In the genomic region with DNA sequence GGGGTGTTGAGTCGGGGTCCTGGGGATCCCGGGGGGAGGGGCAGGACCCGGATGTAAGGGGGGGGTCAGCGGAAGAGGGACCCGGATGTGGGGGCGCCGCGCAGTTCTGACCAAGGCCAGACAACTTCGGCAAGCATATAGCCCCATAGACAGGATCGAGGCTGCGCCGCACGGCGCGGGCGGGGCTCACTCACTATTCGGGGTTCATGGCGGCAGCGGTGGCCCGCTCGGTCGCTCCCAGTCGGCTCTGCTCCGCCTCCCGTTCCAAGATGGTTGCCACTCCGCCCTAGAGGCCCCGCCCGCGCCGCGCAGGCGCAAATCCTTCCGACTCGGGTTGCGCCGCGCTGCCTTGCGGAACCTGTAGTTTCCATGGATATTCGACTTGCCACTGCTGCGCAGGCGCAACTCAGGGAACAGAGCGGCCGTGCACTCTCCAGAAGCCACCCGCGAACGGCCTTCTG, we compare ENCODE assay signal across 8 mouse cellular contexts. TPM values are rescaled to one million over a fixed set of nuclear protein-coding genes. Genes with fewer than 3 reads are reported as not detected.
DNase-seq lines count a peak whose midpoint lies in the region; ATAC-seq and TF ChIP-seq lines count a peak whose summit lies in the region.

A gene (minus strand): TSS at position 342 of the 461 bp plus-strand sequence.

- TF ChIP-seq EP300 in heart, adult 2 months (IDR thresholded peaks at IDR 0.05; ENCODE audit: insufficient read depth, low read depth, low read length) = no peak

- WGBS in embryonic facial prominence, embryonic 14.5 days = under 1% methylated on average over 16 of the region's 46 CpGs
- WGBS in heart, adult 2 months = under 1% methylated on average over 46 of the region's 46 CpGs
- WGBS in limb, embryonic 13.5 days = under 1% methylated on average over 46 of the region's 46 CpGs
- under 1% methylated on average over 36 of the region's 46 CpGs for WGBS in midbrain, embryonic 16.5 days

- peak; percentile 99 for DNase-seq in 3T3-L1 (ENCODE audit: low read depth, low spot score)
- peak; percentile 92 to 99 for DNase-seq in adrenal gland, postnatal 4 days (ENCODE audit: low spot score in 2 of 2)
- peak; percentile 99 for DNase-seq in embryonic facial prominence, embryonic 14.5 days (ENCODE audit: low spot score)
- DNase-seq in heart, adult 2 months = peak; percentile 97 to 99
- DNase-seq in kidney, adult 8-10 months = peak; percentile 98 to 99
- peak; percentile 95 to 99 for DNase-seq in spleen, postnatal 10 days (ENCODE audit: low spot score in 2 of 2)

- H3K27ac ChIP-seq in embryonic facial prominence, embryonic 14.5 days (replicated peaks; ENCODE audit: low read depth, low read length) = peak within 1 kb of the TSS; percentile 96
- peak within 1 kb of the TSS; percentile 100 for H3K27ac ChIP-seq in heart, adult 2 months
- H3K27ac ChIP-seq in limb, embryonic 13.5 days = peak within 1 kb of the TSS; percentile 96
- H3K27ac ChIP-seq in midbrain, embryonic 16.5 days (ENCODE audit: low read length) = peak within 1 kb of the TSS; percentile 98

- peaks cover 7% of the 10 kb centered on the region; the same call in 1 of the 2 replicates for H3K4me1 ChIP-seq in embryonic facial prominence, embryonic 14.5 days (ENCODE audit: control insufficient read depth, insufficient read depth, low read length)
- H3K4me1 ChIP-seq in heart, adult 2 months (ENCODE audit: control insufficient read depth, insufficient read depth, low read length) = peaks cover 6% of the 10 kb centered on the region
- peaks cover 13% of the 10 kb centered on the region for H3K4me1 ChIP-seq in limb, embryonic 13.5 days
- H3K4me1 ChIP-seq in midbrain, embryonic 16.5 days (ENCODE audit: control insufficient read depth, insufficient read depth, low read length) = peaks cover 12% of the 10 kb centered on the region

- H3K9me3 ChIP-seq in embryonic facial prominence, embryonic 14.5 days (ENCODE audit: control insufficient read depth, low read length) = no peaks in the 10 kb centered on the region
- H3K9me3 ChIP-seq in limb, embryonic 13.5 days = no peaks in the 10 kb centered on the region
- H3K9me3 ChIP-seq in midbrain, embryonic 16.5 days (replicated peaks; ENCODE audit: control insufficient read depth, low read length, poor library complexity, severe bottlenecking) = no peaks in the 10 kb centered on the region

- no peak for TF ChIP-seq CTCF in heart, adult 2 months (IDR thresholded peaks at IDR 0.05)

- peak; percentile 97 for ATAC-seq in embryonic facial prominence, embryonic 14.5 days (ENCODE audit: low read depth)
- peak; percentile 95 for ATAC-seq in limb, embryonic 13.5 days (ENCODE audit: low FRiP score, low read depth)
- ATAC-seq in midbrain, embryonic 16.5 days = peak; percentile 95

- intact Hi-C loops in heart, adult 2 months (cut with DNase I) = loop anchor here (2.0 kb wide), 1 partner anchor 18 kb away; a partner anchor contains a TSS

- H3K4me2 ChIP-seq in embryonic facial prominence, embryonic 14.5 days (ENCODE audit: low read depth, low read length) = peak within 1 kb of the TSS; percentile 78
- H3K4me2 ChIP-seq in limb, embryonic 13.5 days (replicated peaks) = peak within 1 kb of the TSS; percentile 96
- peak within 1 kb of the TSS; percentile 96 for H3K4me2 ChIP-seq in midbrain, embryonic 16.5 days (ENCODE audit: low read length)

- no peaks in the 10 kb centered on the region for H3K79me2 ChIP-seq in heart, adult 2 months (replicated peaks; ENCODE audit: control insufficient read depth, insufficient read depth, low read length)

- no peaks in the 10 kb centered on the region for H3K27me3 ChIP-seq in embryonic facial prominence, embryonic 14.5 days (replicated peaks; ENCODE audit: control insufficient read depth, insufficient read depth, low read length)
- no peaks in the 10 kb centered on the region for H3K27me3 ChIP-seq in heart, adult 2 months (ENCODE audit: control insufficient read depth, insufficient read depth, low read length)
- H3K27me3 ChIP-seq in limb, embryonic 13.5 days = no peaks in the 10 kb centered on the region
- no peaks in the 10 kb centered on the region for H3K27me3 ChIP-seq in midbrain, embryonic 16.5 days (ENCODE audit: control insufficient read depth, insufficient read depth, low read depth, low read length)

- H3K9ac ChIP-seq in embryonic facial prominence, embryonic 14.5 days (ENCODE audit: low read depth, low read length) = peak within 1 kb of the TSS; percentile 87
- H3K9ac ChIP-seq in heart, adult 2 months (ENCODE audit: low read depth, low read length) = peak within 1 kb of the TSS; percentile 87
- H3K9ac ChIP-seq in limb, embryonic 13.5 days = peak within 1 kb of the TSS; percentile 91
- peak within 1 kb of the TSS; percentile 80 for H3K9ac ChIP-seq in midbrain, embryonic 16.5 days (ENCODE audit: low read depth, low read length)

- H3K4me3 ChIP-seq in embryonic facial prominence, embryonic 14.5 days (ENCODE audit: low read depth, low read length) = peak within 1 kb of the TSS; percentile 63
- H3K4me3 ChIP-seq in heart, adult 2 months = peak within 1 kb of the TSS; percentile 89
- peak within 1 kb of the TSS; percentile 80 for H3K4me3 ChIP-seq in limb, embryonic 13.5 days
- peak within 1 kb of the TSS; percentile 70 for H3K4me3 ChIP-seq in midbrain, embryonic 16.5 days (ENCODE audit: low read depth, low read length)

- TF ChIP-seq POLR2A in heart, adult 2 months (IDR thresholded peaks at IDR 0.05; ENCODE audit: insufficient read depth, low read depth, low read length) = peak; percentile 78

- H3K36me3 ChIP-seq in embryonic facial prominence, embryonic 14.5 days (ENCODE audit: control insufficient read depth, insufficient read depth, low read length) = peaks cover 75% of the 10 kb centered on the region
- H3K36me3 ChIP-seq in heart, adult 2 months (ENCODE audit: control insufficient read depth, insufficient read depth, low read length) = no peaks in the 10 kb centered on the region
- H3K36me3 ChIP-seq in limb, embryonic 13.5 days = peaks cover 72% of the 10 kb centered on the region
- H3K36me3 ChIP-seq in midbrain, embryonic 16.5 days (ENCODE audit: control insufficient read depth, insufficient read depth, low read length) = peaks cover 36% of the 10 kb centered on the region

RNA-seq across cellular contexts. Expression of the gene that starts here (rescaled TPM):
- total RNA-seq in adrenal gland, postnatal 4 days (2021) = 100 to 1,000 TPM; 168 to 173 TPM
- polyA plus RNA-seq in embryonic facial prominence, embryonic 14.5 days (2014; fragmentation: Nextera tagmentation; extraction: Ambion mirVana) = 225 and 254 TPM in 2 replicates
- 100 to 1,000 TPM; 173 to 195 TPM for total RNA-seq in heart, adult 2 months (2021)
- polyA plus RNA-seq in heart, adult 2 months (2012; rRNA removed) = 221 and 231 TPM in 2 replicates
- polyA plus RNA-seq in limb, embryonic 13.5 days (2015; fragmentation: Nextera tagmentation; extraction: Ambion mirVana) = 248 and 251 TPM in 2 replicates
- 201 and 206 TPM in 2 replicates for polyA plus RNA-seq in midbrain, embryonic 16.5 days (2015; fragmentation: Nextera tagmentation; extraction: Ambion mirVana)

Comparison
In these comparisons a context has a peak if more than half of its experiments do, and no peak if none do; other contexts are left out.
1. Peak in every context shown above with its lines: DNase-seq, ATAC-seq, H3K4me3 ChIP-seq and H3K27ac ChIP-seq.